25 mouse cellular contexts compared by ENCODE assay signal in the genomic region with DNA sequence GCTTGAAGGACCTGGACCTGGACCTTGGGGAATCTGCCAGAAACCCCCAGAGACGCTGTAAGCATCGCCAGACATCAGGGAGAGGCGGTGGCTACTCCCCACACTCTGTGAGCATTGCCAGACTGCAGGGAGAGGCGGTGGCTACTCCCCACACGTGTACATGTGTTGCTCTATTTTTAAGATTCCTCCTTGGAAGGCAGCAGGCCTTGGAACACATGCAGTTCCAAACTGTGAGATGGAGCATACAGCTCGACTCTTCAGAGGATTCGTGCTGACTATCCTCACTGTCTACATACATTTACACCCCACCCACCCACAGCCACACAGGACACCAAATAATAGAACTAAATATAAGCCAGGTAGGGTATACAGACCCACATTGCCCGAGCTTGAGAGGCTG. TPM values are rescaled to one million over a fixed set of nuclear protein-coding genes. Genes with fewer than 3 reads are reported as not detected.
DNase-seq lines count a peak whose midpoint lies in the region; ATAC-seq and TF ChIP-seq lines count a peak whose summit lies in the region.
"Had no signal": no experiment of that assay in that cellular context is flagged by ENCODE, and none has a peak within 500 bp of the region (broad histone marks: within the 10 kb centered on the region; RNA-seq: fewer than 3 reads in every experiment).

No protein-coding gene starts in this region.

- no peaks in the 10 kb centered on the region for H3K9me3 ChIP-seq in stomach, postnatal 0 days (ENCODE audit: control insufficient read depth, low read length)
- H3K9me3 ChIP-seq: heart, embryonic 15.5 days; limb, embryonic 15.5 days; midbrain, embryonic 15.5 days had no signal

- DNase-seq in cerebellum, postnatal 14 days, result peak; percentile 31 to 34
- DNase-seq in cerebellum, adult 2 months, result no peak
- peak; percentile 42 for DNase-seq in left cerebral cortex, adult 11 months (ENCODE audit: low spot score)
- no peak for DNase-seq in left cerebral cortex, adult 2 months (ENCODE audit: extremely low spot score in 1 of 2, low spot score in 2 of 2)
- DNase-seq in left cerebral cortex, adult 9 months (ENCODE audit: low spot score in 2 of 2), result peak; percentile 63 to 74
- peak; percentile 62 for DNase-seq in right cerebral cortex, postnatal 25 days
- no peak for DNase-seq in gastrocnemius, adult 2 months
- no peak for DNase-seq in stomach, postnatal 0 days (ENCODE audit: low spot score)
- DNase-seq: adrenal gland, postnatal 25 days; cerebellum, adult 11-12 months; gastrocnemius, postnatal 25 days; thymus, postnatal 4 days had no signal

- H3K27ac ChIP-seq in cerebellum, adult 2 months (ENCODE audit: insufficient read depth, low read length), result no peak overlapping the region
- H3K27ac ChIP-seq in left cerebral cortex, adult 2 months, result no peak overlapping the region
- H3K27ac ChIP-seq in gastrocnemius, adult 2 months, result no peak overlapping the region
- H3K27ac ChIP-seq in stomach, postnatal 0 days (replicated peaks), result no peak overlapping the region
- H3K27ac ChIP-seq: heart, embryonic 15.5 days; limb, embryonic 15.5 days; midbrain, embryonic 15.5 days had no signal

- no peak for TF ChIP-seq EP300 in stomach, postnatal 0 days (optimal IDR thresholded peaks at IDR 0.05)

- H3K4me1 ChIP-seq in cerebellum, adult 2 months (ENCODE audit: control insufficient read depth, insufficient read depth, low read length), result peaks cover 11% of the 10 kb centered on the region
- H3K4me1 ChIP-seq in stomach, postnatal 0 days (replicated peaks; ENCODE audit: control insufficient read depth, insufficient read depth), result no peaks in the 10 kb centered on the region

- ATAC-seq in stomach, postnatal 0 days (ENCODE audit: low FRiP score, low TSS enrichment), result no peak
- ATAC-seq: CD4-positive, CD25-positive, alpha-beta regulatory T cell, adult 4 months; hindbrain, embryonic 16.5 days; intestine, postnatal 0 days; lung, postnatal 0 days; midbrain, embryonic 15.5 days had no signal

- H3K9ac ChIP-seq in stomach, postnatal 0 days (ENCODE audit: low read length), result no peak overlapping the region
- H3K9ac ChIP-seq: heart, embryonic 15.5 days; limb, embryonic 15.5 days; midbrain, embryonic 15.5 days had no signal

- 32% methylated on average over 8 of the region's 8 CpGs for whole genome bisulfite sequencing in cerebellum, adult 2 months
- 66% methylated on average over 8 of the region's 8 CpGs for WGBS in stomach, postnatal 0 days

- intact Hi-C loops in left cerebral cortex, adult 2 months (cut with DNase I), result no loop called here
- intact Hi-C loops in gastrocnemius, adult 2 months (cut with DNase I), result no loop called here

- H3K4me3 ChIP-seq in cerebellum, adult 2 months (replicated peaks; ENCODE audit: insufficient read depth, low read depth, low read length), result no peak overlapping the region
- H3K4me3 ChIP-seq in left cerebral cortex, adult 2 months, result no peak overlapping the region
- H3K4me3 ChIP-seq in gastrocnemius, adult 2 months, result no peak overlapping the region
- H3K4me3 ChIP-seq in stomach, postnatal 0 days (ENCODE audit: low read depth, low read length), result no peak overlapping the region
- H3K4me3 ChIP-seq: erythroblast, embryonic 14.5 days; heart, embryonic 15.5 days; limb, embryonic 15.5 days; midbrain, embryonic 15.5 days; myocyte had no signal

- no peaks in the 10 kb centered on the region; the same call in 1 of the 2 replicates for H3K27me3 ChIP-seq in cerebellum, adult 2 months (ENCODE audit: control insufficient read depth, insufficient read depth, low read length)
- H3K27me3 ChIP-seq in stomach, postnatal 0 days (ENCODE audit: control insufficient read depth, insufficient read depth, low read length), result peaks cover 4% of the 10 kb centered on the region

- no peak for TF ChIP-seq POLR2A in cerebellum, adult 2 months (IDR thresholded peaks at IDR 0.05; ENCODE audit: borderline replicate concordance, insufficient read depth, low read length)

- H3K36me3 ChIP-seq in stomach, postnatal 0 days (ENCODE audit: control insufficient read depth, insufficient read depth, low read length), result no peaks in the 10 kb centered on the region
- H3K36me3 ChIP-seq: heart, embryonic 15.5 days; limb, embryonic 15.5 days; midbrain, embryonic 15.5 days had no signal

- no peak overlapping the region for H3K4me2 ChIP-seq in stomach, postnatal 0 days (replicated peaks; ENCODE audit: low read depth)
- H3K4me2 ChIP-seq: heart, embryonic 15.5 days; limb, embryonic 15.5 days; midbrain, embryonic 15.5 days had no signal

- no peak for TF ChIP-seq CTCF in cerebellum, adult 2 months (IDR thresholded peaks at IDR 0.05; ENCODE audit: borderline replicate concordance, insufficient read depth, low read depth, low read length)
- no peak for TF ChIP-seq CTCF in left cerebral cortex, adult 2 months (IDR thresholded peaks at IDR 0.05)
- TF ChIP-seq CTCF in gastrocnemius, adult 2 months (IDR thresholded peaks at IDR 0.05), result no peak
- no peak for TF ChIP-seq CTCF in stomach, postnatal 0 days (IDR thresholded peaks at IDR 0.05; ENCODE audit: low read depth)

RNA-seq across cellular contexts. Expression of a gene that starts 3.9 kb away (rescaled TPM):
- 0.79 and 1.3 TPM in 2 replicates for polyA plus RNA-seq in cerebellum, adult 2 months (2012; rRNA removed)
- 1 to 10 TPM; 6.0 to 7.9 TPM for total RNA-seq in left cerebral cortex, adult 2 months (2021)
- total RNA-seq in gastrocnemius, adult 2 months (2021), result not detected
- polyA plus RNA-seq in stomach, postnatal 0 days (2015; fragmentation: Nextera tagmentation; extraction: Ambion mirVana), result 0.11 and 0.12 TPM in 2 replicates
- total RNA-seq: adrenal gland, postnatal 25 days; common myeloid progenitor, adult 5-6 weeks; gastrocnemius, postnatal 25 days; heart, adult 8-10 months; hematopoietic stem cell, adult 5-6 weeks; megakaryocyte, adult 5-6 weeks had no signal
- polyA plus RNA-seq: CD4-positive, CD25-positive, alpha-beta regulatory T cell, adult 4 months; erythroblast, embryonic 14.5 days; myocyte had no signal

RNA-seq across cellular contexts. Expression of a gene that starts 39.9 kb away (rescaled TPM):
- 18.6 and 25.3 TPM in 2 replicates for polyA plus RNA-seq in cerebellum, adult 2 months (2012; rRNA removed)
- total RNA-seq in left cerebral cortex, adult 2 months (2021), result 1 to 10 TPM; 2.6 to 3.1 TPM
- under 1 TPM in 1 of 2 experiments, not detected in 1; 0.15 TPM for total RNA-seq in gastrocnemius, adult 2 months (2021)
- polyA plus RNA-seq in stomach, postnatal 0 days (2015; fragmentation: Nextera tagmentation; extraction: Ambion mirVana), result 4.2 and 5.6 TPM in 2 replicates
- total RNA-seq: gastrocnemius, postnatal 25 days had no signal

Comparison
In these comparisons a context has a peak if more than half of its experiments do, and no peak if none do; other contexts are left out.
1. DNase-seq: peak in cerebellum, postnatal 14 days (2 of 2), left cerebral cortex, adult 11 months (single experiment), left cerebral cortex, adult 9 months (2 of 2) and right cerebral cortex, postnatal 25 days (single experiment); none in cerebellum, adult 2 months (0 of 2), left cerebral cortex, adult 2 months (0 of 2), gastrocnemius, adult 2 months (single experiment) and stomach, postnatal 0 days (single experiment).
2. RNA of a gene that starts 3.9 kb away (total RNA-seq): 6.0 to 7.9 TPM in left cerebral cortex, adult 2 months; not detected in gastrocnemius, adult 2 months; every median in the first group is over 4 times any median in the second.